Mouse (Mus musculus): Measurements from ENCODE around the gene Ptcra. TPM values are rescaled to one million over a fixed set of nuclear protein-coding genes. Genes with fewer than 3 reads are reported as not detected.

Gene Ptcra
- total and polyA plus RNA-seq, 2 experiments from 2014 or later = 0.23 TPM; not detected in 1

GRCm38 (mm10) chr17:46728496-46728895 lies 35.0 kb downstream of the Ptcra start:
- no peak for TF ChIP-seq CTCF (IDR thresholded peaks at IDR 0.05; ENCODE audit: low read depth)
- Histone ChIP-seq H3K27ac (ENCODE audit: low read depth, low read length) (no peak overlapping the region), H3K27me3 (ENCODE audit: insufficient read depth, low read length) (0 out of 2 replicates have a peak, but pooled peaks cover 3% of the 10 kb centered on the region), H3K4me3 (ENCODE audit: low read depth, low read length) (no peak overlapping the region), H3K9me3 (ENCODE audit: low read length) (no peaks in the 10 kb centered on the region), H3K36me3 (ENCODE audit: insufficient read depth) (peaks cover 15% of the 10 kb centered on the region), H3K4me1 (ENCODE audit: insufficient read depth) (no peaks in the 10 kb centered on the region), H3K9ac (no peak overlapping the region), H3K4me2 (ENCODE audit: low read depth) (no peak overlapping the region)
- no peak for DNase-seq
- ATAC-seq = no peak
- 58% methylated on average over 11 of the region's 11 CpGs for WGBS

- DNase-seq (no peak), ATAC-seq (no peak; the same call in 1 of the 2 replicates)
- Histone ChIP-seq H3K27ac (ENCODE audit: low read depth, low read length) (no peak overlapping the region), H3K4me2 (ENCODE audit: low read depth) (no peak overlapping the region), H3K9me3 (ENCODE audit: low read length) (no peaks in the 10 kb centered on the region), H3K9ac (no peak overlapping the region), H3K36me3 (ENCODE audit: insufficient read depth) (peaks cover 18% of the 10 kb centered on the region), H3K4me3 (ENCODE audit: low read depth, low read length) (no peak overlapping the region), H3K27me3 (ENCODE audit: insufficient read depth, low read length) (0 out of 2 replicates have a peak, but pooled peaks cover 3% of the 10 kb centered on the region), H3K4me1 (ENCODE audit: insufficient read depth) (no peaks in the 10 kb centered on the region)
- TF ChIP-seq CTCF (IDR thresholded peaks at IDR 0.05; ENCODE audit: low read depth) = peak; percentile 37
- WGBS = 44% methylated on average over 6 of the region's 6 CpGs
Measured at GRCm38 (mm10) chr17:46728021-46728420, 35.5 kb downstream of the Ptcra start.

- no peak for ATAC-seq
- no peaks in the 10 kb centered on the region for H3K9me3 ChIP-seq (ENCODE audit: low read length)
- 0 out of 2 replicates have a peak, but pooled peaks cover 3% of the 10 kb centered on the region for H3K27me3 ChIP-seq (ENCODE audit: insufficient read depth, low read length)
- peaks cover 18% of the 10 kb centered on the region for H3K36me3 ChIP-seq (ENCODE audit: insufficient read depth)
- no peak for DNase-seq
- no peak for TF ChIP-seq CTCF (IDR thresholded peaks at IDR 0.05; ENCODE audit: low read depth)
- H3K4me2 ChIP-seq (ENCODE audit: low read depth) = no peak overlapping the region
- no peak overlapping the region for H3K9ac ChIP-seq
- H3K4me1 ChIP-seq (ENCODE audit: insufficient read depth) = no peaks in the 10 kb centered on the region
- no peak overlapping the region for H3K4me3 ChIP-seq (ENCODE audit: low read depth, low read length)
- no peak overlapping the region for H3K27ac ChIP-seq (ENCODE audit: low read depth, low read length)
- 92% methylated on average over 11 of the region's 11 CpGs for WGBS
Measured at GRCm38 (mm10) chr17:46727271-46727670, 36.2 kb downstream of the Ptcra start.

DNA sequence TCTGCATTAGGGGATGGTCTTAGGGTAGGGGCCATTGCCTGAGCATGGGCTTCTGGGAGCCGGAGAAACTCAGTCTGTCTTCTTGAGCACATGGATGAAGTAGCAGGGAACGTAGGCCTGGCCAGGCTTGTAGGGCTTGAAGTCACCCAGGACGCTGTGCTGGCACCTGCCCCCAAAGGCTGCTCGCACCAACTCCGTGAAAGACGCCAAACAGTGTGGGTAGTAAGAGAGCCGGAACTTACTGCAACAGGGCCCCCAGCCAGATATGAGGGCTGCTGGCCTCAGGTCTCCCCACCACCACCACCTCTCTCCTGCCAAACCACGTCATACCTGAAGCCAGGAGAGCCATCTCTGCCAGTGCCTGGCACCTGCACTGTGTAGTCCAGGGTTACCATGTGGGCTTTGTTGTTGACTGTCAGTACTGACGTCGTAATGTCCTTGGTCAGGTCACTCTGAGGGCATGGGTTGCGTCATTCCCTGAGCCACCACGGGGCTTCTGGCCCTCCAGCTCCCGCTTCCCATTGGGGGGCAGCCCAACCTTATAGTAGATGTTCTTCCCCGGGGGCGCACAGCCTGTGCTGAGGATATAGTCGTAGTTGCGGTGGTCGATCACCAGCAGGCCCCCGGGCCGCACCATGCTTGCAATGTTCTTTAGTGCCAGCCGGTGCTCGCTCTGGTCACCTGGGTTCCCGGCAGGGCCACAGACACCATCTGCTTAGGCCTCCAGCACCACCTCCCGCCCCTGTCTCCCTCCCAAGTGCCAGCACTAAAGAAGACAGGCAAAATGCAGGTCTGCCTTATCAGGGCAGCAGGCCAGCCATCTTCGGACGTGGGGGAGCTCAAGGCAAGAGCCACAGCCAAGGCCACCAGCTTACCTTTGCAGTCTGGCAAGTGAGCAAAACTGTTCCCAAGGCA lies 37.5 kb downstream of the Ptcra start:
- ATAC-seq = no peak
- WGBS = 91% methylated on average over 26 of the region's 26 CpGs

GRCm38 (mm10) chr17:46725273-46725672 lies 38.2 kb downstream of the Ptcra start:
- peak; percentile 69 for TF ChIP-seq CTCF (IDR thresholded peaks at IDR 0.05; ENCODE audit: low read depth)
- no peak overlapping the region for H3K27ac ChIP-seq (ENCODE audit: low read depth, low read length)
- H3K9me3 ChIP-seq (ENCODE audit: low read length) = no peaks in the 10 kb centered on the region
- ATAC-seq (peak; percentile 64; the same call in 1 of the 2 replicates), DNase-seq (peak; percentile 50)
- peaks cover 24% of the 10 kb centered on the region for H3K36me3 ChIP-seq (ENCODE audit: insufficient read depth)
- 47% methylated on average over 9 of the region's 9 CpGs for WGBS
- H3K9ac ChIP-seq = no peak overlapping the region
- H3K27me3 ChIP-seq (ENCODE audit: insufficient read depth, low read length) = 0 out of 2 replicates have a peak, but pooled peaks cover 3% of the 10 kb centered on the region
- H3K4me3 ChIP-seq (ENCODE audit: low read depth, low read length) = no peak overlapping the region
- no peaks in the 10 kb centered on the region for H3K4me1 ChIP-seq (ENCODE audit: insufficient read depth)
- H3K4me2 ChIP-seq (ENCODE audit: low read depth) = no peak overlapping the region

More for the DNA sequence above, 37.5 kb downstream of the Ptcra start:
- no peak overlapping the region for H3K4me3 ChIP-seq (ENCODE audit: low read depth, low read length)
- peaks cover 24% of the 10 kb centered on the region for H3K36me3 ChIP-seq (ENCODE audit: insufficient read depth)
- no peaks in the 10 kb centered on the region for H3K4me1 ChIP-seq (ENCODE audit: insufficient read depth)
- 0 out of 2 replicates have a peak, but pooled peaks cover 3% of the 10 kb centered on the region for H3K27me3 ChIP-seq (ENCODE audit: insufficient read depth, low read length)
- no peak for DNase-seq
- TF ChIP-seq CTCF (IDR thresholded peaks at IDR 0.05; ENCODE audit: low read depth) = no peak
- no peak overlapping the region for H3K27ac ChIP-seq (ENCODE audit: low read depth, low read length)
- H3K9me3 ChIP-seq (ENCODE audit: low read length) = no peaks in the 10 kb centered on the region
- H3K4me2 ChIP-seq (ENCODE audit: low read depth) = no peak overlapping the region
- no peak overlapping the region for H3K9ac ChIP-seq

DNA sequence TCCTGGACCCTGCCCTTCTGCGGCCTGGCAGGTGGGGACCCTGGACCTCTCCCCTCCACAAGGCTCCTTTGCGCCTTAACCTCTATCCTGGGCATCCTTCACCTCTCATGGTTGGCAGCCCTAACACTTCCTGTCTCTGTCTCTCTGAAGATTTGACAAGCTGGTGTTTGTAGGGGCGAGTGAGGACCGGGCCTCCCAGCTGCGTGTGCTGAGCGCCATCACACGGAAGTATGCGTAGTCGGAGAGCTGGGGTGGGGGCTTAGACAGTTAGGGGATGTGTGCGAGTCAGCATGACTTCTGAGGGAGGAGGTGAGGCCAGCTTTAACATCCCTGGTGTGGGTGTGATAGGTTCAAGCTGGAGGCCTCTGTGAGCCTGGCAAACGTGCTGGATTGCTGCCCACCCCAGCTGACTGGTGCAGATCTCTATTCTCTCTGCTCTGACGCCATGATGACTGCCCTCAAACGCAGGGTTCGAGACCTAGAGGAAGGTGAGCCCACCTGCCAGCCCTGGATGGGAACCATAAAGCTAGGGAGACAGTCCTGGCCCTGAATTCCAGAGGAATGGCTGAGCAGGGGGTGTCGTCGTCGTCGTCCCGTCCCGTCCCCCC lies 38.9 kb downstream of the Ptcra start:
- Histone ChIP-seq H3K9ac (no peak overlapping the region), H3K4me3 (ENCODE audit: low read depth, low read length) (no peak overlapping the region), H3K4me1 (ENCODE audit: insufficient read depth) (no peaks in the 10 kb centered on the region), H3K27ac (ENCODE audit: low read depth, low read length) (no peak overlapping the region), H3K4me2 (ENCODE audit: low read depth) (no peak overlapping the region), H3K9me3 (ENCODE audit: low read length) (no peaks in the 10 kb centered on the region), H3K27me3 (ENCODE audit: insufficient read depth, low read length) (0 out of 2 replicates have a peak, but pooled peaks cover 3% of the 10 kb centered on the region), H3K36me3 (ENCODE audit: insufficient read depth) (peaks cover 24% of the 10 kb centered on the region)
- WGBS = 84% methylated on average over 20 of the region's 20 CpGs
- ATAC-seq (no peak), DNase-seq (no peak)
- TF ChIP-seq CTCF (IDR thresholded peaks at IDR 0.05; ENCODE audit: low read depth) = no peak

GRCm38 (mm10) chr17:46721077-46721476 lies 42.4 kb downstream of the Ptcra start:
- H3K9ac ChIP-seq = no peak overlapping the region
- H3K4me1 ChIP-seq (ENCODE audit: insufficient read depth) = no peaks in the 10 kb centered on the region
- no peaks in the 10 kb centered on the region for H3K27me3 ChIP-seq (ENCODE audit: insufficient read depth, low read length)
- no peak overlapping the region for H3K27ac ChIP-seq (ENCODE audit: low read depth, low read length)
- 86% methylated on average over 7 of the region's 7 CpGs for whole genome bisulfite sequencing
- peaks cover 24% of the 10 kb centered on the region for H3K36me3 ChIP-seq (ENCODE audit: insufficient read depth)
- DNase-seq (no peak), ATAC-seq (no peak)
- no peak overlapping the region for H3K4me3 ChIP-seq (ENCODE audit: low read depth, low read length)
- no peak for TF ChIP-seq CTCF (IDR thresholded peaks at IDR 0.05; ENCODE audit: low read depth)
- H3K4me2 ChIP-seq (ENCODE audit: low read depth) = no peak overlapping the region
- H3K9me3 ChIP-seq (ENCODE audit: low read length) = no peaks in the 10 kb centered on the region
